Mouse (Mus musculus): Measurements from ENCODE around the gene Jag2. TPM values are rescaled to one million over a fixed set of nuclear protein-coding genes. Genes with fewer than 3 reads are reported as not detected.

Gene Jag2
- total RNA-seq, 2 experiments from 2014 or later = 22.1 to 24.0 TPM

DNA sequence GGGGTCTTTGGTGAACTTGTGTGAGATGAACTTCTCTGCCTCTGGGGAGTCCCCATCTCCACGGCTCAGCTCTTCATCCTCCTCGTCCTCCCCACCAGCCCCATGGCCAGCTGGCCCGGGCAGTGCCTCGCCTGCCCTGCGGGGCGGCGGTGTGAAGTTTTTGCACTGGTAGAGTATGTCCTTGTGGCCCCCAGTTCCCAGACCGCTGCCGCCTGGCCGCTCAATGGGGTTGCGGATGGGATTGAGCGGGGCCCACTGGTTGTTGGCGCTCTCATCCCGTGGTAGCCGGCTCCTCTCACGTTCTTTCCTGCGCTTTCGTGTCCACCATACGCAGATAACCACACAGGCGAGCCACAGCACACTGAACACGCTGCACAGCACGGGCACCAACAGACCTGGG is 20.6 kb downstream of the Jag2 start:
- no peak for DNase-seq (ENCODE audit: low spot score)

DNA sequence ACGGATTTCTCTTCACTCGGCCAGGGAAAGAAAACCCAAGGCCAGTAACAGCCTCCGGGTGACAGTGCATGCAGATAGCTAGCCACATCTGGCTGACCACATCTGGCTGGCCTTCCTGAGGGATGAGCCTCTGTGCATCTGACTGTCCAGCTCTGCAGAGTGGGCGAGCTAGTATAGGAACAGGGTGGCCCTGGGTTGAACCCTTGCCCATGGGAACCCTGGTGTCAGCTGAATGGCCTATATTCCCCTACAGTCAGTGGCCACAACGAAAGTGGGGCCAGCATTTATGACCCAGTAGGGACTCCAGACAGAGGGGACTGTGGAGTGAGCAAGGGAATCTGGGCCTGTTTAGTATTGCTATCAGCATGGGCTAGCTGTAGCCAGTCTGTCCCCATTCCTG is 24.6 kb downstream of the Jag2 start:
- no peak for DNase-seq (ENCODE audit: low spot score)

DNA sequence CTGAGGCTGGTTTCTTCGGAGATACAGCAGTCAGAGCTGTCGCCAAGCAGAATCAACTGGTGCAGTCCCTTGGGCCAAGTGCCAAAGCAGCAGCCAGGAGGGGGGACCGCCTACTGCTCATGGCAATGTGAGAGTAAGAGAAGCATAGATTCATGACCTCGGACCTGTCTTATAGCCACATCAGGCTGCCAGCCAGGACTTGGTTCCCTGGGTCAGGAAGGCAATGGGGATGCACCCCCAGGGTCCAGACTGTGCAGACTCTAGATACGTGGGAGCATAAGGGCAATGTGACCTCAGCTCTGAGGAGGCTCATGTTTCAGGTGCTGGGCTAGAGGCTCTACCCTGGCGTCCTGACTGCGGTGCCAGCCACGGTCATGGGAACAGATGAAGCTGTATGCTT is 25.6 kb downstream of the Jag2 start:
- peak; percentile 71 for DNase-seq (ENCODE audit: low spot score)

DNA sequence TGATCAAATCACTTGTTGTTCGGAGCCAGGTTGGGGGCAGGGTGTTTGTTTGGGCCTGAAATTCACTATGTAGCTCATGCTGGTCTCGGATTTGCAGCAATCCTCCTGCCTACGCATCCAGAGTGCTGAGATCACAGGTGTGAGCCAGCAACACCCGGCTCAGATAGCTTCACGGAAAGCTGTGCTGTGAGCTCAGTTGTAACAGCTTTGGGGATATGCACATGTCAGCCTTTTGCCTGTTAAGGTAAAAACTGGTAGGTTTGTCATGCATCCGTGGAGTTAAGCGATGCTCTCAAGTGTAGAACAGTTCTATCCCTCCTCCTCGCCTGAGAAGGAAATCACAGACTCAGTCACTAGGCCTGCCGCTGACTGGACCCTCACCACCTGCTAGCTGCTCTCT is 28.9 kb downstream of the Jag2 start:
- DNase-seq (ENCODE audit: low spot score) = no peak

DNA sequence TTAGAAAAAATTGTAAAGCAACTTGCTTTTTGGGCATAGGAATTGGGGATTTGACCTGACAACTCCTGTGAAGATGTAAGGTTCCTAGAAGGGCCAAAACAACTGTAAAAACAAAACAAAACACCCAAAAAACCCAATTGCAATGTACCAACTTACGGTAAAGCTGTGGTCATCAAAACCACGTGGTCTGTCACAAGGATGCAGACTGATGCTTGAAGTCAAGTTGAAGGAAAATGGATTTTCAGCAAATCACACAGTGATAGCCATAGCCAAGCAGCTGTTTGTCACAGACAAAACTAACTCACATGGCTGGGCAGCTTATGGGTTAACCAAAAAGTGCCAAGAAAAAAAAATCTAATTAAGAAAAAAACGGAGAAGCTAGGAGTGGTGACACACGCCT is 30.6 kb downstream of the Jag2 start:
- no peak for DNase-seq (ENCODE audit: low spot score)

DNA sequence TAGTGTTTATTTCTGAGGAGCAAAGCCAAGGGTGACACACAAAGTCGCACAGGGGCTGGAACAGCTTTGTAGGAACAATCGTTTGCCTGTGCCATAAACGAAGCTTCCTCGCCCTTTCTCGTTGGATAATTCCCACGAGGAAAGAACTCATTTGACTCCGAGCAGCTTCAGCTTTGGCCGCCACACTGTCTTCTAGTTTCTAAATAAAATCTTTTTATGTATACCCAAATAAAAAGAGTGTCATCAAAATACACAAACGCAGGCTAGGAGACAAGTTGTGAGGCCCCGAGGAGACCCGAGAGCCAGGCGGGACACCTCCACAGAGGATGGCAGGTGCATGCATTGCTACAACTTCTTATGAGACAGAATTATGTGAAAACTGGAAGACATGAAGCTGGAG is 31.2 kb downstream of the Jag2 start:
- no peak for DNase-seq (ENCODE audit: low spot score)

DNA sequence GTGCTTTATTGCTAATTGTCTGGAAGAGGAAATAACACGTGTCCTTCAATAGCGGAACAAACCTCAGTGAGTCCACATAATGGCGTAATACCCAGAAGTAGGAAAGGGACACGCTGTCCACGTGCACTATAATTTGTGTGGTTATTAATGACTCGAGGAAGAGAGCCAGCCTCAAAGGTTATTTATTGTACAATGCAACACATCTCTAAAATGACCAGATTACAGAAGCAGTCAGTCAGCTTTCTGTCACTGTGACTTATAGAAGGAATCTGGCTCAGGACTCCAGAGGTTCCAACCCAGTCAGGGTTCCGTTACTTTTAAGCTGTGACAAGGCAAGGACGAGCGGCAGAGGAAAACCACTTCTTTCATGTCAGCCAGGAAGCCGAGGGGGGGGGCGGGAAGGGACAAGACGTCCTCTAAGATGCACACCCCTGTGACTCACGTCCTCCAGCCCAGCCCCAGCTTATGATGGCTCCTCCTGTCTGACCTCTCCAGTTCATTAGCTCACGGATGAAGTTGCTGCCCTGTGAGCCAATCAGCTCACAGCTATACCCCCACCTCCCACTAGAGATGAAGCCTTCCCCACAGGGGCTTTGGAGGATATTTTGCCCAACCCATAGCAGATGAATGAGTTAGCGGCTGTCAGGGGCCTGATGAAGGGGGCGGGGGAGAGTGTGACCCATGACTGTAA is 31.9 kb downstream of the Jag2 start:
- peak; percentile 65 for DNase-seq (ENCODE audit: low spot score)

GRCm38 (mm10) chr12:112894969-112895368 is 34.6 kb downstream of the Jag2 start:
- no peak for DNase-seq (ENCODE audit: low spot score)

DNA sequence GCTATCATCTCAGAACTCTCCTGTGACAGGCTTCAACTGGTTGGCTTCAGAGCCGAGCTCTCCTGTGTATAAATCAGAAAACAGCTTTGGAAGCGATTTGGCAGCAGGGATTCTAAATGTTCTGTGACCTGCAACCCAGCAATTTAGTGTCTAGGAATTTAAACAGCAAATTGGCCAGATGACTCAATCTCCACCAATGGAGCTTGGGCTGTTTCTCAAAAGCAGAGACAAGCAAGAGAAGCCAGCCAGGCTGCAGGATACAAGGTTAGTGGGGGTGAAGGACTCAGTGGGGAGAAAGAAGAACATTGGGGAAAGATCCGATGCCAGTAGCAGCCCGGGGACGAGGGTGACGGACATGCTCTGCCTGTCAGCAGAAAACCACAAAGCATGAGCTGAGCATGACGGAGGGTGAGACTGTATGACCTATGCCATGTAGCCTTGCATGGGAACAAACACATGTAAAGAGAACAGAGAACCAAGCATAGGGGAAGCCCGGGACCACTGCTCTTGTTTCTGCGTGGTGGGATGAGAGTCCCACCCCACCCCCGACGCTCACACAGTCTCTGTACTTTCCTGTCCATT is 35.2 kb downstream of the Jag2 start:
- no peak for DNase-seq (ENCODE audit: low spot score)

- DNase-seq (ENCODE audit: low spot score) = no peak
These were observed 44.1 kb downstream of the Jag2 start for GRCm38 (mm10) chr12:112885465-112885864.

DNA sequence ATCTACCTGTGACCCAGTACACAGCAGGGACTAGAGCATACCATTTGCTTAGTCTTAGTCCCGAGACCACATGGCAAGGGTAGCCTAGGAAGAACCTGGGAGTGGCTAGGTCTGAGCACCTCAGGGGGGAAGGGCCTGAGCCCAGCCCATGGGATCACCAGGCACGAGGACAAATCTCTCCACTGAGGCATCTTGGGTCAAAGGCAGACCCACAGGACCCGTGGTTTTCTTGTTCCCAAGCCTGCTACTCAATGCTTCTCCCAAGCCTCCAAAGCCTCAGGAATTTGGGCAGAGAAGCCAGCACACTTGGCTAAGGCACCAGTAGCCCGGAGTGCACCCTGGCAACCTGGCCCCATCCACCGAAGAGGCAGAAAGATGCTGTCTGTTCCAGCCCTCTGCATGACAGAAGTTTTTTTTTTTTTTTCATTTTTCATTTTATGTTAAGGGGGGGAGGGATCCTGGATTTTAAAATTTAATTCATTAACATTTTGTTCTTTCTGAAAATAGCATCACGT is 48.2 kb downstream of the Jag2 start:
- DNase-seq (ENCODE audit: low spot score) = no peak

DNA sequence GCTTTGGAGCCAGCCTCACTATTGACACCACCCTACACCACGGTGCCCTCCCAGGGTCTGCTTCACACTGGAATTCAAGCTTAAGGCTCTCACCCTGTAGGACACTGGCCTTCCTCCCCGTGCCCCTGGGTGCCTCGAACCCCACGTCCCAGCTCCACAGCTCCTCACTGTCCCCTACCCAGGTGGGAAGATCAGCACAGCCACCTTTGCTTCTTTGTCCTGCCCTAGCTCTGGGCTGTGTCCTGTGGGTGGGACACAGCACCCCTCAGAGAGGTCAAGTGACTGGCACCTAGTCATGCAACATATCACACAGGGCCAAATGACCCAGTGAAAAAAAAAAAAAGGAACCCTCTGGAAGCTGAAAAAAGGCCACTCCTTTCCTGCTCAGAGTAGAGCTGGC is 48.9 kb downstream of the Jag2 start:
- DNase-seq (ENCODE audit: low spot score) = no peak

DNA sequence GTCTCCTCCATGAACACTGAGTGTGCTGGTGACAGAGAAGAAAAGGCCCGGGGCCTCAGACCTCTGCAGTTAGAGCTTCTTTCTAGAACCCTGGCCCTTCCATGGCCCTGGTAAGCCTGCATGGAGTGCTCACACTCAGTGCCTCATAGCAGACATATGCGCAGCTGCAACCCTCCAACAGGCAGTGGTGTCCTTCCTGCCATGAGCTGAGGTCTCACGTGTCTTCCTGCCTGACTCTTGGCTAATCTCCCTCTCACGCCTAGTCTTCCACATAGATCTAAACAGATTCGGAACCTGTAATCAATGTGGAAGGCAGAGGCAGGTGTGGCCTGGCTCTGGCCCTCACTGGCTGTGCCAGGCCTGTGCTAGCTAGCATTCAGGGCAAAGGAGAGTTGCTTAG is 49.8 kb downstream of the Jag2 start:
- no peak for DNase-seq (ENCODE audit: low spot score)

- no peak for DNase-seq (ENCODE audit: low spot score)
These were observed 52.0 kb downstream of the Jag2 start for GRCm38 (mm10) chr12:112877607-112878020.

DNA sequence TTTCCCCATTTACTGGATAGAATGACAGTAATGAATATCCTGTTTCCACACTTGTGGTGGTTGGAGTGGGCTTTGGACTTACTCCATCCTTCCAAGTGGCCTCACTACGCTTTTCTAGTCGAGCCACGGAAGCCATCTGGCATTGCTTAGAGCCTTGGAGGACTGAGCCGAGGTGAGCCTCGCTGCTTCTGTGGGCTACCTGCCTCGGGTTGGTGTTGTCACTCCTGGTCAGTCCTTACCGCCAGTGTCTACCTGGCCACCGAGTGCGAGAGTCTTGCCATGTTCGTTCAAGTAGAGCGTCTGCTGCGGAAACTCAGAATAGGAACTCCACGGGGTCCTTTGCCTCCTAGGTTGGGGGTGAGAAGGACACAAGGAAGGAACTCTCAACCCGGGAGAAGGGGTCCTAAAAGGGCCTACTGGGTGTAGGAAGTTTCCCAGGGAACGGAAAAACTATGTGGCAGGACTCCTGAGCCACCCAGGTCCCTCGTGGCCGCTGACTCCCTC is 52.5 kb downstream of the Jag2 start:
- DNase-seq (ENCODE audit: low spot score) = no peak

GRCm38 (mm10) chr12:112876332-112877072 is 53.1 kb downstream of the Jag2 start:
- DNase-seq (ENCODE audit: low spot score) = peak; percentile 58

- peak; percentile 94 for DNase-seq (ENCODE audit: low spot score)
These were observed 54.2 kb downstream of the Jag2 start for GRCm38 (mm10) chr12:112875225-112876013.

- DNase-seq (ENCODE audit: low spot score) = no peak
These were observed 55.4 kb downstream of the Jag2 start for GRCm38 (mm10) chr12:112874199-112874598.

DNA sequence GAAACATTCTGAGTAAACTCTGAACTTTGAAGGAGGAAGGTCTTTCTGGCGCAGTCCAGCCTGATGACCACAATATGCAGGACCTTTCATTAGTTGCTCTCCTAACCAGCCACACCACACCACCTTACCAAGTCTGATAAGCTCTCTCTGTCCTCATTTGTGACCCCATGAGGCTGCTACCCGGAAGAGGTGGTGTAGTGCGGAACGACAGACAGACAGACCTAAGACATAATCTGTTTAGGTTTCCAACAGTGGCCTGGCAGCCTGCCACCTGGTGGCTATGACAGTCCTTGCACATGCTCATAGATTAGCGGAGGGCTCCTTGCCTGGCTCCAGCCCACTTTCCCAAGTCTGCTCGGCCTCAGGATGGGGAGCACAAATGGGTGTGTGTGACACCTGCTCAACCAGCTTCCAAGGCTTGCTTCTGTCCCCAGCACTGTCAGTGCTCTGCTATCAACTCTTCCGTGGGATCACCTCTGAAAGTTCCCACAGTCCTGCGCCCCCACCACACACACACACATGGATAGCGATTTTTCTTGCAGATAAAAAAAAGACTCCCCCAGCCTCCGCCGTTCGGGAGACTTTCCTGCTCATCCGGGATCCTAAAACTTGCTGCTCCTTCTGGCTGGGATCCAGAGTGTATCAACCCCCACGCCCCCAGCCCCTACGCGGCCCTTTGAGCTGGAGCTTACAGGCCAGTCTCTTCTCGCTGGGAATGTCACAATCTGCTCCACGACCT is 56.0 kb downstream of the Jag2 start:
- no peak for DNase-seq (ENCODE audit: low spot score)

GRCm38 (mm10) chr12:112872991-112873390 is 56.6 kb downstream of the Jag2 start:
- no peak for DNase-seq (ENCODE audit: low spot score)

DNA sequence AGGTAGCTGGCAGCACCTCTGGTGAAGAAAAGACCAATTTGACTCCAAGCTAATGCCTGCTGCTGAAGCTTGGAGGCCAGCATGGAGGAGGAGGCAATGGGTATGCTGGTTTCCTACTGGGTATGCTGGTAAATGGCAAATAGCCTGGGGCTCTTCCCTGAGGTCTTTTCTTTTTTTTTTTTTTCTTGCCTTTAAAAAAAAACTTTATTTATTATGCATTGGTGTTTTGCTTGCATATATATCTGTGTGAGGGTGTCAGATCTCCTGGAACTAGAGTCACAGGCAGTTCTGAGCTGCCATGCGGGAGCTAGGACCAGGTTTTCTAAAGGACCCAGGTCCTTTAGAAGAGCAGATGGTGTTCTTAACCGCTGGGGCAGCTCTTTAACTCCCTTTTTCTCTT is 58.3 kb downstream of the Jag2 start:
- DNase-seq (ENCODE audit: low spot score) = no peak
